Mouse (Mus musculus) adipocyte (in vitro differentiated cells): ENCODE results near the gene Ankdd1a.
A peak's percentile ranks its signal among the peaks of the same experiment; 100 is the strongest.

Experiments used
- DNase-seq: peaks from one replicate; pipeline ENCODE4 v3.0.0-alpha.2; 2016; ENCODE audit warnings: low spot score

Gene Ankdd1a

DNA sequence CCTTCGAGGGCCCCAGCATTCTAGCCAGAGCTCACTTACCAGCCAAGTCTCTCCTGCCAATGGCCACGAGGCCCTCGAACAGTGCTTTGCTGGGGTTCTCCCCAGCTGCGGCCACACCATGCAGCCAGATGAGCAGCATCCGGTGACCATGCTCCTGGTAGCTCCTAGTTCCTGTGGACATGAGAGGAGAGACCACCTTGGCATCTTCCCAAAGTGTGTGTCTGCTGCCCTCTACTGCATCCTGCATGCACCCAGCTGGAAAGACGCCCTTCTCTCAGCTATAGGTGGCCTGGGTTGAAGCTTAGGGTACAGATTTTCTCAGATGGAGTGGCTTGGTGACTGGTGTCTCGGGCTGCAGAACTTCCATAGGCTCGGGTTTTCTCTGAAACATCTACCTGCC lies 17.8 kb downstream of the Ankdd1a start:
- DNase-seq = no peak

- no peak for DNase-seq
Observed at GRCm38 (mm10) chr9:65492851-65493250, 27.1 kb downstream of the Ankdd1a start.

GRCm38 (mm10) chr9:65492351-65492750 lies 27.6 kb downstream of the Ankdd1a start:
- no peak for DNase-seq

GRCm38 (mm10) chr9:65491476-65491875 lies 28.5 kb downstream of the Ankdd1a start:
- DNase-seq = no peak

DNA sequence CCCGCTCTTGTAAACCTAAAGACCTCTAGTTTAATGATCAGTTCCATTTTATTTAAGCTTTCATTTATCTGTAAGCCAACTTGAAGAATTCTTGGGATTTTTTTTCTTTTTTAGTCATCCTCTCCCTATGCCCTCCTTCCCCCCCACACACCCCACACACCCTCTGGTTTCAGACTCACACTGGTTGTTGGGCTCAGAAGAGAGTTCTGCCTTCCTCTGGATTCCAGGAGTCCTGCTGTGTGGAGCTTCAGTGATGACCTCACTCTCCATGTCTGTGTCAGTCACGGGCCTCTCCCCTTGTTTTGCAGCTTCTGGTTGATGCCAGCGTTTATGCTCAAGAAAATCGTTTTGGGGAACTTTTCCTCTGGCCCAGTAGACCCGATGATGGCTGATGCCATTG lies 39.9 kb downstream of the Ankdd1a start:
- DNase-seq = no peak

DNA sequence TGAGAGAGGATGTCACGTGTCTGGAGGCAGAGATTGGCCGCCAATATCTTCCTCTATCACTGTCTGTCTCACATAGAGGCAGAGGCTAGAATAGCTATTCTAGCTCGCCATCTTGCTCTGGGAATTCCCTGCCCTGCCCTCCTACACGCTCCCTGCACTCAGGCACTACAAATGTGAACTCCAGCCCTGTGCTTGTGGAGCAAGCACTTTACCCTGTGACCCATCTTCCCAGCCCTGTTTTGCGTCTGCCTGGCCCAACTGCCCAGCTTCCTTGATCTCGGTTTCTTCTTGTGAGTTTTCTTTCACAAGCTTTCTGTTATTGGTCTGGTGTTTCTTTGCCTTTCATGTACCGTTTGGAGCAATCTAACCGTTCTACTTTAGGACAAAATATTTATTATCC lies 40.8 kb downstream of the Ankdd1a start:
- peak; percentile 72 for DNase-seq

GRCm38 (mm10) chr9:65472769-65473168 lies 47.2 kb downstream of the Ankdd1a start:
- DNase-seq = no peak

DNA sequence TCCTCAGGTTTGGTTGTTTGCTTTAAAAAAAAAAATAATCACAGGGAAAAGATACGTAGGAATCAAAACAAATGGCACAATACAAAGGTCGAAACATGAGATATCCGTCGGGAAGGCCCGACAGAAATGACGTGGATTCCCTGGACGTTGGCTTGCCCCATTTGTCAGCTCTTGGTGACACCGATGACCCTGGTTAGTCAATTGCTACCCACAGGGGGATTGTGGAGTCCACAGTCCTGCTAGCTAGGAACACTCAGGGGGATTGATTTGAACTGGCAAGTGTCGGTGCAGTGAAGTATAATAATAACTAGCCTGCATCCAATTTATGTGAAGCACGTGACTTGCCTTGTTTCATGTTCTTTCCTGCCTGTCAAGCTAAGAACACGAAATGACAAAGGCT lies 52.3 kb downstream of the Ankdd1a start:
- DNase-seq = no peak

- DNase-seq = peak; percentile 74
Observed at GRCm38 (mm10) chr9:65465241-65465640, 54.8 kb downstream of the Ankdd1a start.

- DNase-seq = peak; percentile 79
Observed at GRCm38 (mm10) chr9:65464161-65464560, 55.8 kb downstream of the Ankdd1a start.

DNA sequence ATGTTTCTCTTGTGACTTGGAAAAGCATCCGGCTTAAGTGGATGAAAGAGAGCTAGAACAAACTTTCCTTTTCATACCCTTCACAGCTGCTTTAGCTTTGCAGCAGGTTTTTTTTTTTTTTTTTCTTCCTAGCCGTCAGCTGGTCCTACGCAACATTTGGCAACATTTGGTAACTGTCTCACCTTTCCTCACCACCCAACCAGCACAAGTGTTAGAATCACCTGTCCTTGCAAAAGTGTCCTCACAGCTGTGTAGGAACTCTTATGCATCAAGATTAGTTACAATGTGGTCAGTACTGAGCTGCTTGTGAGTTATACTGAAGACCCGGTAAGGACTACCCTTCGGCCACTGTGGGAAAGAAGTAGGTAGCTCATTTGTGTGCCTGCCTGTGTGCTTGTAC lies 57.4 kb downstream of the Ankdd1a start:
- no peak for DNase-seq

DNA sequence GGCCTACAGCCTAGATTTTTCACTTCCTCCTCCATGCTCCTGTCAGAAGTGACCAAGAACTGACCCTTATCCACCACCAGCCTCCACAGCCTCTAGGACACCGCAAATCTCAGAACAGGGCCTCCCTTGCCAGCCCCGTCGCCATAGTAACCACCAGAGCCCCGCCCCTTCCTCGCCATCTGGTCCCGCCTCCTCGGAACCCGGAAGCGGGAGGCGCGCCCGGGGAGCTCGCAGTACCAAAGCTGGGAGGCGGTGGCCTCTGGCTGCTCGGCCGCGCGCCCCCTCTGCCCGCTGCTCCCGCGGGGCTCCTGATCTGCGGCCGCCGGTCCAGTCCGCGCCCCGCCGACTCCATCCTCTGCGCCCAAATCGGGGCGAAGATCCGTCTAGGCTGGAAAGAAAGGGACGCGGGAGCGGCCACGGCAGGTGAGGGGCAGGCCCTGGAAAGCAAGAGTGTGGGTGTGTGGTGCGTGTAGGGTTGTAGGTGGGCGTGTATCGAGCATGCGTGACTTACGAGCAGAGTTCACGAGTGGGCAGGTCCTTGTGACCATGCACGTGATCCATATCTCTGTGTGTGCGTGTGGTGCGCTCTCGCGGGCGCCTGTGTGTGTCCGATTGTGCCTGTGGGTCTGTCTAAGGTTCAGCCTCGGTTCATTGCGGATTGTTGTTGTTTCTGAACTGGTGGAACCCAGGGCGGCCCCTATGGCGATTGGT lies 59.1 kb downstream of the Ankdd1a start, which contains the start of gene Spg21:
Spg21 (plus strand) TSS at position 216 of the 711 bp plus-strand sequence.
- peak; percentile 94 for DNase-seq

GRCm38 (mm10) chr9:65460198-65460597 lies 59.8 kb downstream of the Ankdd1a start:
- DNase-seq = no peak

- no peak for DNase-seq
Observed at GRCm38 (mm10) chr9:65458975-65459374, 61.0 kb downstream of the Ankdd1a start.

DNA sequence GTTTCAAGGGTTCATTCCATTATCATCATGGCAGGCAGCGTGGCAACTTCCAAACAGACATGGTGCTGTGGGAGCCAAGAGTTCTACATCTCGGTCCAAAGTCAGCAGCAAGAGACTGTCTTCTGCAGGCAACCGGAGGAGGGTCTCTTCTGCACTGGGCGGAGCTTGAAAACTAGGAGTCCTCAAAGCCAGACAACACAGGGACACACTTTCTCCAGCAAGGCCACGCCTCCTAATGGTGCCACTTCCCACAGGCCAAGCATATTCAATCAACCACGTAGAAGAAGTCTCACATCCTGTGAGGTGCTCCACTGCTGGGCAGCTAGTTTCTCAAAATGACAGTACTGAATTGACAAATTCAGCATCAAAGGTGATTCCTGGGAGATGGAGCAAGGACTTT lies 72.0 kb downstream of the Ankdd1a start:
- no peak for DNase-seq

DNA sequence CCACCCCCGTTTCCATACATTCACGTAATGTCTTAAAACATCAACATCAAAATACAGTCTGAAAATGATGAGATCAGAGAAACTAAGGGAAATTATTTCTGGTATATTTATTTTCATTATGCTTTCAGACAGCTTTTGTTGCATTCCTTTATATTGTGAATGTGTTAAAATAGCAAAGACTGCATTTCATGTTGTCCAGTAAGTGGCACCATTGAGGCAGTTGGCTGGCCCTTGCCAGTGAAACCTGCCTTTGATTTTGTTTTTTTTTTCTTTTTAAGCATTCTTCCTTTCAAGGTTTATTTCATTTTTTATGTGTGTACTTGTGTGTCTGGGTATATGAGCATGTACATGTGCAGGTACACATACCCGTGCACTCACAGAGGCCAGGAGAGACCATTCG lies 75.3 kb downstream of the Ankdd1a start:
- no peak for DNase-seq
